Mouse (Mus musculus) right cerebral cortex, adult 2 months (tissue): ENCODE measurements at regions not wholly inside any gene's neighbourhood (a gene's known extent, or its start where the extent isn't known, plus 50 kb on each side); places are given as distances from the start of the nearest gene placed in this dataset.

ENCODE experiments used
- DNase-seq, 2 experiments: peaks; one replicate each; pipeline ENCODE4 v3.0.0; 2021 to 2022; ENCODE audit warnings: low spot score in 2 of 2

GRCm38 (mm10) chr1:77567657-77568056 lies 52.8 kb upstream of the Epha4 start:
- DNase-seq: no peak
